Mouse (Mus musculus) stomach, postnatal 0 days (tissue): Measurements from ENCODE around the gene Myo6. TPM values are rescaled to one million over a fixed set of nuclear protein-coding genes. Genes with fewer than 3 reads are reported as not detected.

Source experiments
- ATAC-seq: fragments of 200-750 bp; cut with Nextera tagmentation; 2 replicates; pipeline ENCODE4 v1.8.0; 2017; ENCODE audit not compliant: low FRiP score, low TSS enrichment
- DNase-seq: peaks from one replicate; pipeline ENCODE4 v3.0.0-alpha.2; 2016; ENCODE audit warnings: low spot score
- H3K27ac ChIP-seq: fragments of 300-500 bp; sonication (generic); replicated peaks from 2 replicates; pipeline ENCODE4 v1.5.1; 2014; ENCODE audit warnings: mild to moderate bottlenecking, control low read depth
- H3K27me3 ChIP-seq: fragments of 300-500 bp; sonication (generic); 2 replicates; pipeline ENCODE4 v1.6.1; 2014; ENCODE audit warnings: low read length; ENCODE audit not compliant: control insufficient read depth, insufficient read depth
- H3K36me3 ChIP-seq: fragments of 300-500 bp; sonication (generic); 2 replicates; pipeline ENCODE4 v1.6.1; 2014; ENCODE audit warnings: low read length, mixed read lengths; ENCODE audit not compliant: control insufficient read depth, insufficient read depth
- H3K4me1 ChIP-seq: fragments of 300-500 bp; sonication (generic); replicated peaks from 2 replicates; pipeline ENCODE4 v1.6.1; 2014; ENCODE audit warnings: antibody characterized with exemption; ENCODE audit not compliant: control insufficient read depth, insufficient read depth
- H3K4me2 ChIP-seq: fragments of 300-500 bp; sonication (generic); replicated peaks from 2 replicates; pipeline ENCODE4 v1.6.1; 2014; ENCODE audit warnings: low read depth, mild to moderate bottlenecking, control low read depth, moderate library complexity
- H3K4me3 ChIP-seq: fragments of 300-500 bp; sonication (generic); 2 replicates; pipeline ENCODE4 v1.5.1; 2014; ENCODE audit warnings: low read depth, low read length, control low read depth
- H3K9ac ChIP-seq: fragments of 300-500 bp; sonication (generic); 2 replicates; pipeline ENCODE4 v1.6.1; 2014; ENCODE audit warnings: mild to moderate bottlenecking, low read length, control low read depth, mixed read lengths
- H3K9me3 ChIP-seq: fragments of 300-500 bp; sonication (generic); 2 replicates; pipeline ENCODE4 v1.6.1; 2016; ENCODE audit warnings: low read length; ENCODE audit not compliant: control insufficient read depth
- CTCF ChIP-seq: IDR thresholded peaks from 2 replicates; pipeline ENCODE4 v1.5.1; 2016; ENCODE audit warnings: antibody characterized with exemption, low read depth, mild to moderate bottlenecking, moderate library complexity
- EP300 ChIP-seq: optimal IDR thresholded peaks from 2 replicates; pipeline ENCODE3; 2016; ENCODE audit warnings: antibody characterized with exemption
- WGBS: fragments of 180-500 bp; shearing (Covaris S2); extraction: QIAGEN DNeasy Blood & Tissue Kit; methylation state at CpG from one replicate; pipeline ENCODE4 v1.1.7; 2014; 5-methylcytosine and 5-hydroxymethylcytosine counted together
- polyA plus RNA-seq: library from polyadenylated mRNA; unstranded; fragments of >200 nt; fragmentation: Nextera tagmentation; extraction: Ambion mirVana; gene quantifications from 2 replicates; pipeline ENCODE4 v1.2.1, GENCODE M21; 2015

Myo6 gene
- polyA plus RNA-seq, 1 experiment from 2014 or later = 31.8 TPM

- Histone ChIP-seq H3K4me3 (no peak overlapping the region), H3K4me2 (no peak overlapping the region), H3K9ac (no peak overlapping the region), H3K27me3 (no peaks in the 10 kb centered on the region), H3K9me3 (no peaks in the 10 kb centered on the region), H3K27ac (no peak overlapping the region), H3K36me3 (peaks cover 7% of the 10 kb centered on the region; the same call in 1 of the 2 replicates), H3K4me1 (no peaks in the 10 kb centered on the region)
- 73% methylated on average over 8 of the region's 8 CpGs for WGBS
- DNase-seq (no peak), ATAC-seq (no peak)
- TF ChIP-seq CTCF = no peak
- TF ChIP-seq EP300 = no peak
Measured at GRCm38 (mm10) chr9:80269596-80269995, 104.8 kb downstream of the Myo6 start.

- H3K4me1 ChIP-seq = no peaks in the 10 kb centered on the region
- H3K36me3 ChIP-seq = peaks cover 16% of the 10 kb centered on the region
- DNase-seq (no peak), ATAC-seq (no peak)
- no peak overlapping the region for H3K4me2 ChIP-seq
- no peak overlapping the region for H3K4me3 ChIP-seq
- WGBS = 92% methylated on average over 1 of the region's 1 CpGs
- no peaks in the 10 kb centered on the region for H3K27me3 ChIP-seq
- no peak overlapping the region for H3K27ac ChIP-seq
- no peak for TF ChIP-seq EP300
- TF ChIP-seq CTCF = no peak
- no peak overlapping the region for H3K9ac ChIP-seq
- H3K9me3 ChIP-seq = no peaks in the 10 kb centered on the region
Measured at GRCm38 (mm10) chr9:80272951-80273350, 108.1 kb downstream of the Myo6 start.

DNA sequence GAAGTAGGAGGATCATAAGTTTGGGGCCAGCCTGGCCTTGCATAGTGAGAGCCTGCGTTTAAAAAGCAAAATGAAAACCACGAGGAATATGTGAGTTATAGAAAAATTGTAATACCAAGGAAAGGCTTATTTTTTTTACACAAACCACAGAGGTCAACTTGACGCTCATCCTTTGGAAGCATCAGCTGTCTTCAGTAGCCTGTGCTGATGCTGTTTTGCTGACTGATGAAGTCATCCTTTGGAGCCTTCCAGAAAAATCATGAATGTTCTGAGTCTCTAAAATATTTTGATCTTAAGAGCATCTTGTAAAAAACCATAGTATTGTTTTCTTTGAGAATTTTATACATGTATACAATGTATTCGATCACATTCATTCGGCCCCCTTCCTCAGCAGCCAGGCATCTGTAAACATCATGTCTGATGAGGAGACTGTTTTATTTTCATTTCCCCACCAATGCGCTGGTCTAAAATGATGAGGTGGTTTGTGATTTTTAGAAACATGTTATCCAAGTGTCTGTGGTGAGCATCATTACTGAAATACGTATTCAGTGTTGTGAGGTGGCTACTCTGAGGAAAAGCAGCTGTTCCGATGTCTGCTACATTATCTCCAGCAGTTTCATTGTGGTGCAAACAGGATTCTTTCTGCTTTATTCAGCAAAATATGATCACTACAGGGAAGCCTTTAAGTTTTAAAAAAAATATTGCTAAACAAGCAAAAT is 110.4 kb downstream of the Myo6 start:
- TF ChIP-seq EP300 (no peak), CTCF (no peak)
- no peaks in the 10 kb centered on the region for H3K27me3 ChIP-seq
- peaks cover 16% of the 10 kb centered on the region for H3K36me3 ChIP-seq
- no peak overlapping the region for H3K27ac ChIP-seq
- H3K4me2 ChIP-seq = no peak overlapping the region
- ATAC-seq = no peak
- no peak overlapping the region for H3K9ac ChIP-seq
- no peaks in the 10 kb centered on the region for H3K9me3 ChIP-seq
- no peak overlapping the region for H3K4me3 ChIP-seq
- no peaks in the 10 kb centered on the region for H3K4me1 ChIP-seq
- 63% methylated on average over 8 of the region's 8 CpGs for WGBS
- DNase-seq = no peak

DNA sequence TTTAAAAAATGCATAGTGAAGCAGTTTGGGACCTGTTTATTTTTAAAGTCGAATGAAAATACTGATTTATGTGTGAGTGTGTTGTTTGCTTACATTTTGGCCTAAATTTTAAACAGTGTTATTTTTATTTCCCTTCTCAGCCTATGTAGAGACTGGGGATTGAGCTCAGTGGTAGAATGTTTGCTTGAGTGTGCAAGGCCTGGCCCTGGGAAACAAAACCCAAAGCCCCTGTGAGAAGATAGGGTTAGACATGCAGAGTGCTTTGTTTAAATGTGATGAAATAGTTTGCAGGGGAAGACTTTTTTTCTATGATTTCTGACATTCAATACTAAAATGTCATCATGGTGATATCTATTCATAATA is 110.9 kb downstream of the Myo6 start:
- no peaks in the 10 kb centered on the region for H3K9me3 ChIP-seq
- H3K36me3 ChIP-seq = peaks cover 14% of the 10 kb centered on the region
- no peaks in the 10 kb centered on the region for H3K27me3 ChIP-seq
- 64% methylated on average over 1 of the region's 1 CpGs for WGBS
- H3K27ac ChIP-seq = no peak overlapping the region
- no peaks in the 10 kb centered on the region for H3K4me1 ChIP-seq
- H3K4me2 ChIP-seq = no peak overlapping the region
- no peak overlapping the region for H3K4me3 ChIP-seq
- DNase-seq (no peak), ATAC-seq (no peak)
- TF ChIP-seq EP300 (no peak), CTCF (no peak)
- no peak overlapping the region for H3K9ac ChIP-seq

DNA sequence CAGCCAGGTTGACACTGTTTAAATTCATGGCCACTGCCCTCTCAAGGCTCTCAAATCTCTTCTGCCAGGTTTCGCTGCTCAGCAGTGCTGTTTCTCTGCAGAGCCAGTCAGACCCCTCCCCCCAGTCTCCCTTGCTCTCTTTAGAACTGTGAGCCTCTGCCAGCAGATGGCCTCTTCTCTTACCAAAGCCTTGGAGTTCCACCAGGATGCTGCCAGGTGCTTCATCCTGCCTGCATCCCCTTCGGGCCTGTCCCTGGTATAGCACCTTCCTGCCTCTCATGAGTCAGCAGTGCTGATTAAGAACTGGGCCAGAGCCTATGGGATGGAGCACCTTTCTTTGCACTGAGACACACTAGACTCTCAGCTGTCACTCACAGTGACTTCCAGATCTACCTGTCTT is 112.3 kb downstream of the Myo6 start:
- Histone ChIP-seq H3K27ac (no peak overlapping the region), H3K4me3 (no peak overlapping the region), H3K36me3 (peaks cover 14% of the 10 kb centered on the region), H3K4me1 (no peaks in the 10 kb centered on the region), H3K27me3 (no peaks in the 10 kb centered on the region), H3K9ac (no peak overlapping the region), H3K4me2 (no peak overlapping the region), H3K9me3 (no peaks in the 10 kb centered on the region)
- no peak for DNase-seq
- TF ChIP-seq CTCF (0 out of 2 replicates have a peak, but pooled peaks have one; percentile 6), EP300 (no peak)
- ATAC-seq = no peak
- 52% methylated on average over 2 of the region's 2 CpGs for WGBS

DNA sequence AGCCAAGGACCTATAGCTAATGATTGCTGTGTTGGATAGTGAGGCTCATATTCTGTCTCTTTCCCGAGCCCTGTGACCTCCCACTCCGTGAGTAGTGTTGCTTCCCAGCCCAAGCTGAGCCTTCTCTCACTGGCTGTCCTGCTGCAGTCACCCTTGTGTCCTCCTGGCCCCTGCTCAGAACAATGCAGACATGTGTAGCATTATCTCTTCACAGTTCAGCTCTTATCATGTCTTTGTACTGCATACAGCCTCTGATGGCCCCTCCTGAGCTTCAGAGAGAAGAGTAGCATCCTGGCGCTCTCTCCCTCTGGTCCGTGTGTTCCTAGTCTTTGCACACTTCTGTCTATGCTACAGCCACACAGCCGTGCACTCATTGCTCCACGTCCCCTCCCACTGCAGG is 112.9 kb downstream of the Myo6 start:
- ATAC-seq = no peak
- WGBS = 85% methylated on average over 6 of the region's 6 CpGs

More for the DNA sequence above, 112.9 kb downstream of the Myo6 start:
- Histone ChIP-seq H3K4me2 (no peak overlapping the region), H3K9me3 (no peaks in the 10 kb centered on the region), H3K27me3 (no peaks in the 10 kb centered on the region), H3K4me1 (no peaks in the 10 kb centered on the region), H3K27ac (no peak overlapping the region), H3K36me3 (peaks cover 14% of the 10 kb centered on the region), H3K9ac (no peak overlapping the region), H3K4me3 (no peak overlapping the region)
- no peak for TF ChIP-seq CTCF
- no peak for TF ChIP-seq EP300
- no peak for DNase-seq
